Mouse (Mus musculus): ENCODE results near the gene Tmem186. TPM values are rescaled to one million over a fixed set of nuclear protein-coding genes. Genes with fewer than 3 reads are reported as not detected.

The Tmem186 gene
- polyA plus RNA-seq, 1 experiment from 2014 or later, result 8.9 TPM

DNA sequence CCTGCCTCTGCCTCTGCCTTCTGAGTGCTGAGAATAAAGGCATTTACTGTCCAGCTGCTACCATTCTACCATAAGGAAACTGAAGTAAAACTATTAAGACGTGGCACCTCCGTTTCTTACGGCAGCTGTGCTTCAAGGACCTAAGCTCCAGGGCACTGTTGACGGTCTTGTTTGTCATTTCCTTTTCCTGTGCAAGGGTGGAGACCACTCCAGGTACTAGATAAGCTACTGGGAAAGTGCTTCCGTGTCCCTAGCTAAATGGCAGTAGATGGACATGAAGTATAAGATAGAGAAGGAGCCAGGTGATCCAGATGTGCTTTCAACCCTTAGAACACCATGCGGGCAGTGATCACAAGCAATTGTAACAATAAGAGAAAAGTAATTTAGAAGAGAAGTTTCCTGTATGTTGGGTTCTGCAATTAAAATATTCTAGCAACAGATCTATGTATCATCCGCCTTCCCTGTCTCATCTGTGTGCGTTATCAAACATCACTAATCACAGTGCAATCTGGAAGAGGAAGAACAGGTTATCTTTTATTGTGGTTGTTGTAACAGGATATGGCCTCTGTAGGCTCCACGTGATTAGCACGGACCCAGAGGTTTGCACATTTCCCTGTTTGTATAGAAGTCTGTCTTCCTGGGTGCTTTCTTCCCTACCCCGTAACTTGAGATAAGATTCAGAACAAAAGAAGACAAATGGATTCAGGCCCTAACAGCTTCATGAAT lies 2.1 kb upstream of the Tmem186 start:
- no peaks in the 10 kb centered on the region for H3K27me3 ChIP-seq (ENCODE audit: control insufficient read depth, insufficient read depth, low read depth, low read length)
- ATAC-seq (ENCODE audit: low read depth), result no peak
- peak overlapping the region; percentile 1; the same call in 1 of the 2 replicates for H3K4me2 ChIP-seq (ENCODE audit: low read depth, low read length)
- peaks cover 34% of the 10 kb centered on the region for H3K4me1 ChIP-seq (ENCODE audit: control insufficient read depth, low read depth, low read length)
- H3K27ac ChIP-seq (ENCODE audit: low read length), result no peak overlapping the region; the same call in 1 of the 2 replicates
- 39% methylated on average over 11 of the region's 11 CpGs for WGBS (ENCODE audit: insufficient replicate concordance)
- H3K9me3 ChIP-seq (replicated peaks; ENCODE audit: control insufficient read depth, low read length), result no peaks in the 10 kb centered on the region
- no peak overlapping the region for H3K9ac ChIP-seq (ENCODE audit: low read depth, low read length)
- H3K4me3 ChIP-seq (ENCODE audit: low read depth, low read length), result 0 out of 2 replicates have a peak overlapping the region, but pooled peaks have one; percentile 1
- H3K36me3 ChIP-seq (ENCODE audit: control insufficient read depth, insufficient read depth), result peaks cover 12% of the 10 kb centered on the region

DNA sequence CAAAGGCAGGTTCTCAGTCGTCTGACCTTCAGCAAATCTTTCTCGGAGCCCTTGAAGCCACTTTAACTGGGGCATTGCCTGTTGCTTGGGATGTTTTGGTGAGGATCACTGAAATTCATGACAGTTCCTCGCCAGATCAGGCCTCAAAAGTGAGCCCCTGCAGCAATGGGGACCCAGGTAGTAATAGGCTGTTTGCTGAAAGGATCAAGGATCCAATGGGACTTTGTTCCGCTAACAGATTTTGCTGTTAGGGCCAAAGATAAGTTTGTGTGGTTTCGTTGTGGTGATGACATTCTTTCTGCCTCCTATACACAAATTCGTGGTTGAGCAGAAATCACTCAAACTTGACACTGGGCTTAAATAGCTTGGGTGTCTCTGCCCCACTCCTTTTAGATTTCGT lies 619 bp upstream of the Tmem186 start:
- H3K27me3 ChIP-seq (ENCODE audit: control insufficient read depth, insufficient read depth, low read depth, low read length), result no peaks in the 10 kb centered on the region
- no peak for ATAC-seq (ENCODE audit: low read depth)
- H3K9me3 ChIP-seq (replicated peaks; ENCODE audit: control insufficient read depth, low read length), result no peaks in the 10 kb centered on the region
- peak overlapping the region; percentile 95 for H3K9ac ChIP-seq (ENCODE audit: low read depth, low read length)
- WGBS (ENCODE audit: insufficient replicate concordance), result 13% methylated on average over 7 of the region's 7 CpGs
- peak overlapping the region; percentile 95 for H3K27ac ChIP-seq (ENCODE audit: low read length)
- H3K4me1 ChIP-seq (ENCODE audit: control insufficient read depth, low read depth, low read length), result peaks cover 34% of the 10 kb centered on the region
- peak overlapping the region; percentile 81 for H3K4me3 ChIP-seq (ENCODE audit: low read depth, low read length)
- H3K4me2 ChIP-seq (ENCODE audit: low read depth, low read length), result peak overlapping the region; percentile 79
- H3K36me3 ChIP-seq (ENCODE audit: control insufficient read depth, insufficient read depth), result peaks cover 11% of the 10 kb centered on the region

DNA sequence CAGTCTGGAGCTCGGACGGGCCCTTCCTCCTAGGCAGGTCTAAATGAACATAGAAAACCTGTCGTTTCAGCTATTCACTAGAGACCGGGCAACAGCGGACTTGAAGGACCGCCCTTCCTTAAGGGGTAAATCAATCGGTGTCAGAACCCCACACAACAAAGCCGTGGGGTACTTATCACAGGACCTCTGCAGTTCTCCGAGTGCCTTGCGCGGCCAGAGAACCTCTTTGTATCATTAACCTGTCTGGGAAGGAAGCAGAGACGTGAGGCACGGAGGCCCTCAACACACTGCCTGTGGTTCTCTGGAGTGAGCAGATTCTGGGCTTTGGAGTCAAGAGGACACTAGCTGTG lies 670 bp downstream of the Tmem186 start:
- Histone ChIP-seq H3K27ac (ENCODE audit: low read length) (peak overlapping the region; percentile 95), H3K4me3 (ENCODE audit: low read depth, low read length) (peak overlapping the region; percentile 81), H3K27me3 (ENCODE audit: control insufficient read depth, insufficient read depth, low read depth, low read length) (no peaks in the 10 kb centered on the region), H3K9me3 (replicated peaks; ENCODE audit: control insufficient read depth, low read length) (no peaks in the 10 kb centered on the region), H3K9ac (ENCODE audit: low read depth, low read length) (peak overlapping the region; percentile 95), H3K36me3 (ENCODE audit: control insufficient read depth, insufficient read depth) (peaks cover 8% of the 10 kb centered on the region), H3K4me1 (ENCODE audit: control insufficient read depth, low read depth, low read length) (peaks cover 34% of the 10 kb centered on the region), H3K4me2 (ENCODE audit: low read depth, low read length) (peak overlapping the region; percentile 79)
- WGBS (ENCODE audit: insufficient replicate concordance), result 0% methylated on average over 13 of the region's 13 CpGs
- peak; percentile 8 for ATAC-seq (ENCODE audit: low read depth)

DNA sequence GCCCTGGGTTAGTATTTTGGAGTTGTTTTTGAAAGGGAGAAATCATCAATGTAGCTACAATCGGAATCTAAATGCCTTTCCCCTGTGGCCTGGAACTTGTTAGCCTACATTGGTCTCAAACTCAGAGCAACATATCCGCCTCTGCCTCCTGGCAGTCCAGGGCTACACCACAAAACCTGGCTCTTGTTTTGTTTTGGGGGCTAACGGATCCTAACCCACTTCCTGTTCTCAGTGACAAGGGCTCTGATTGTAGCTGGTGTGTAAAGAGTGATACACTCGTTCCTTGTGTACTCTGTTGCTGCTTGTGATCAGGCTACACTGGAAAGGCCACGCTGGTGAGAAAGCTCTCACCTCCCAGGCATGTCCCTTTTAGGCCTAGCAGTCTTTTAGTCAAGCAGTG lies 6.1 kb downstream of the Tmem186 start:
- no peak for ATAC-seq (ENCODE audit: low read depth)
- Histone ChIP-seq H3K9me3 (replicated peaks; ENCODE audit: control insufficient read depth, low read length) (no peaks in the 10 kb centered on the region), H3K4me2 (ENCODE audit: low read depth, low read length) (no peak overlapping the region), H3K27ac (ENCODE audit: low read length) (no peak overlapping the region), H3K4me3 (ENCODE audit: low read depth, low read length) (no peak overlapping the region), H3K36me3 (ENCODE audit: control insufficient read depth, insufficient read depth) (peaks cover 8% of the 10 kb centered on the region), H3K27me3 (ENCODE audit: control insufficient read depth, insufficient read depth, low read depth, low read length) (no peaks in the 10 kb centered on the region), H3K9ac (ENCODE audit: low read depth, low read length) (no peak overlapping the region), H3K4me1 (ENCODE audit: control insufficient read depth, low read depth, low read length) (peaks cover 8% of the 10 kb centered on the region)
- WGBS (ENCODE audit: insufficient replicate concordance), result 48% methylated on average over 5 of the region's 5 CpGs

DNA sequence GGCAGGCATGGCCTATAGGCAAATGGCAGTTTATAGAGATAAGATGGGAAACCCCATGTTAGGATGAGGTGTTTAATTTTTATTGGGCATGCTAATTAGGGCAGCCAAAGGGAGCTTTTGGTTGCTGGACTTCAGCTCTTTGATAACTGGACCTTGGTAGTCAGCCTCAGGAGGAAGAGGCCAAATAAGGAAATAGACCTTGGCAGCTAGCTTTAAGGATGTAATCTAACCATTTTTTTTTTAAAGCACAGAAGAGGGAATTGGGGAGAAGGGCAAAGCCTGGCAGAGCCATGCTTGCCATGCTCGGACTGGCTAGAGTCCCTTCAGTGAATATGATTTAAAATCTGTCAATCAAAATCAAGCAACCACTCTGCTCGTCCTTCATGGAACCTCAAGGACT lies 7.1 kb downstream of the Tmem186 start:
- no peak for ATAC-seq (ENCODE audit: low read depth)
- H3K9ac ChIP-seq (ENCODE audit: low read depth, low read length), result no peak overlapping the region
- H3K4me2 ChIP-seq (ENCODE audit: low read depth, low read length), result no peak overlapping the region
- H3K4me3 ChIP-seq (ENCODE audit: low read depth, low read length), result no peak overlapping the region
- peaks cover 5% of the 10 kb centered on the region for H3K36me3 ChIP-seq (ENCODE audit: control insufficient read depth, insufficient read depth)
- H3K27ac ChIP-seq (ENCODE audit: low read length), result no peak overlapping the region
- peaks cover 2% of the 10 kb centered on the region; the same call in 1 of the 2 replicates for H3K4me1 ChIP-seq (ENCODE audit: control insufficient read depth, low read depth, low read length)
- no peaks in the 10 kb centered on the region for H3K27me3 ChIP-seq (ENCODE audit: control insufficient read depth, insufficient read depth, low read depth, low read length)
- WGBS (ENCODE audit: insufficient replicate concordance), result 58% methylated on average over 2 of the region's 2 CpGs
- H3K9me3 ChIP-seq (replicated peaks; ENCODE audit: control insufficient read depth, low read length), result no peaks in the 10 kb centered on the region

DNA sequence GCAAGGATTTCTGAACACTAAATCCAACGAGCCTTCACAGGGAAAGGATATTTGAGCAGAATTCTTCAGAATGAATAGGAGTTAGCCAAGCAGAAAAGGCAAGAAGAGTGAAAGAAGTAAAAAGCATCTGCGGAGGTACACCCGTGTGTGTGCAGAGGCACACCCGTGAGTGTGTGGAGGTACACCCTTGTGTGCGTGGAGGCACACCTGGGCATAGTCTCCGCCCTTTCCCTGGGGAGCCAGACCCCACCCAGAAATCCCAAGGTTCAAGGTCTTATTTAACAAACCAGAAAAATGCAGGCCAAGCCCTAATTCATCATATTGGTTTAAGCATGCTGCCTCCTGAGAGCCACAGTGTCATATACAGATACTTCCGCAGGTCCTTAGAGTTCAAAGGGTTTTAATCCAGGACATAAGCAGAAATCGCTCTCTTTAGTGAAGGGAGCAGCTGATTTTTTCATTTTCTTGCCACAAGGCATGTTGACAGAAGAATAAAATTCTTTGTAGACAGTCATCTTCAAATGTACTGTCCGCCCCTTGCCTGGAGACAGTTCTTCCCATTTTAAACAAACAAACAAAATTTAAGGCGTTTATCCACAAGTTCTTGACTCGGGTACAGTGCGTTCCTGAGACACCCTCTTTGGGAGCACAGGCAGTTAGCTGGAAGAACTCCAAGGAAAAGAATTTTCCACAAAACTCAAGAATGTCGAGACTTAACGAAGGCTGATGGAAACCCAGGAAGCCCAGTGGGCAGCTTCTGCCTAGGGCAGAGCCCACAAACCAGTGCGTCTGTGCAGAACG lies 17.0 kb downstream of the Tmem186 start:
- H3K4me3 ChIP-seq (ENCODE audit: low read depth, low read length), result no peak overlapping the region
- WGBS (ENCODE audit: insufficient replicate concordance), result 70% methylated on average over 16 of the region's 16 CpGs
- H3K4me2 ChIP-seq (ENCODE audit: low read depth, low read length), result no peak overlapping the region
- no peak for ATAC-seq (ENCODE audit: low read depth)
- no peaks in the 10 kb centered on the region for H3K27me3 ChIP-seq (ENCODE audit: control insufficient read depth, insufficient read depth, low read depth, low read length)
- no peaks in the 10 kb centered on the region for H3K9me3 ChIP-seq (replicated peaks; ENCODE audit: control insufficient read depth, low read length)
- no peaks in the 10 kb centered on the region; the same call in 1 of the 2 replicates for H3K4me1 ChIP-seq (ENCODE audit: control insufficient read depth, low read depth, low read length)
- no peak overlapping the region for H3K9ac ChIP-seq (ENCODE audit: low read depth, low read length)
- H3K27ac ChIP-seq (ENCODE audit: low read length), result no peak overlapping the region
- no peaks in the 10 kb centered on the region for H3K36me3 ChIP-seq (ENCODE audit: control insufficient read depth, insufficient read depth)

DNA sequence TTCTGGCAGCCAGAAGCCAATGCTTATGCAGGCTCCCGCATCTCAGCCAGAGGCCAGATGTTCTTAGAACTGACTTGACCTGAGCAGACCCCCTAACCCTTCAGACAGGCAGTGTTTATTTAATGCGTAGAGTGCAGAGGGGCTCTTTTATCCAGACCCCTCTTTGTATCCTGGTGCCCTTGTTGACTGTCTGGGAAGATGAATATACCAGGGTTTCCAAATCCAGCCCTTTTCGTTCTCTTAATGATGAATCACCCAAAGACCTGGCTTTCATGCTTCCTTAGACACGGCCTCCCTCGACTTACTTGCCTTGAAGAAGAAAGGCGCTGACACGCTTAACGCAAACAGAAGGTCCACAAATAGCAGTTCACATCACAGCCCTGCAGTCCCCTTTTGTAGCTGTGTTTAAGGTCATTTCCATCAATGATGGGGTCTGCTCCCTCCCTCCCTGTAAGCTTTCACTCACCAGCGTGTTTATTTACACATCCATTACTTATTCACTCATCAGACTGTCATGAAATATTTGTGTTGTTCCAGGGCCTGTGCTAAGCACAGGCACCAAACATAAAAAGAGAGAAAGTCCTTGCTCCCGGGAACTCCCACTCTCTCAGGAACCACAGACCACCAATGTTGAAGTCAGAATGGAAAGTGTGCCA lies 17.7 kb downstream of the Tmem186 start:
- H3K9ac ChIP-seq (ENCODE audit: low read depth, low read length), result no peak overlapping the region
- no peaks in the 10 kb centered on the region for H3K27me3 ChIP-seq (ENCODE audit: control insufficient read depth, insufficient read depth, low read depth, low read length)
- no peaks in the 10 kb centered on the region; the same call in 1 of the 2 replicates for H3K4me1 ChIP-seq (ENCODE audit: control insufficient read depth, low read depth, low read length)
- ATAC-seq (ENCODE audit: low read depth), result peak; percentile 50; the same call in 1 of the 2 replicates
- H3K9me3 ChIP-seq (replicated peaks; ENCODE audit: control insufficient read depth, low read length), result no peaks in the 10 kb centered on the region
- H3K36me3 ChIP-seq (ENCODE audit: control insufficient read depth, insufficient read depth), result no peaks in the 10 kb centered on the region
- H3K4me3 ChIP-seq (ENCODE audit: low read depth, low read length), result no peak overlapping the region
- WGBS (ENCODE audit: insufficient replicate concordance), result 58% methylated on average over 10 of the region's 10 CpGs
- H3K27ac ChIP-seq (ENCODE audit: low read length), result 0 out of 2 replicates have a peak overlapping the region, but pooled peaks have one; percentile 22
- H3K4me2 ChIP-seq (ENCODE audit: low read depth, low read length), result no peak overlapping the region

DNA sequence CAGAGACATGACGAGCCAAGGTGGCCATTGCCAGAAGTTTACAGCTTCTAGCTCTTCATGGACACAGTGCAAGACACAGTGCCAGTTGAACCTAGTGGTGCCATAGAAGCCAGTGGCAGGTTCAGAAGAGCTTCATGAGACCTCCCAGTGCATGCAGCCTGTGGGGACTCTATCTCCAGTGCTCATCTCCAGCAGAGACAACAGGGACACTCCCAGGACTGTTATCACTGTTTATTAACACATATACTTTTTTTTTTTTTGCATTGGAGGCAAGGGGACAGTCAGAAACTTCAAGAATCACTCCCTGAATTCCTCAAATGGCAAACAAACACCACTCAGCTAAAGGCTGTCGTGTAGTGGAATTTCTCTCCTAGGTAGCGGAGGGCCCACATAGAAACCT lies 24.1 kb downstream of the Tmem186 start:
- peak overlapping the region; percentile 53 for H3K9ac ChIP-seq (ENCODE audit: low read depth, low read length)
- H3K4me1 ChIP-seq (ENCODE audit: control insufficient read depth, low read depth, low read length), result peaks cover 29% of the 10 kb centered on the region

More for the DNA sequence above, 24.1 kb downstream of the Tmem186 start:
- WGBS (ENCODE audit: insufficient replicate concordance), result 62% methylated on average over 3 of the region's 3 CpGs
- Histone ChIP-seq H3K36me3 (ENCODE audit: control insufficient read depth, insufficient read depth) (no peaks in the 10 kb centered on the region), H3K9me3 (replicated peaks; ENCODE audit: control insufficient read depth, low read length) (no peaks in the 10 kb centered on the region), H3K4me2 (ENCODE audit: low read depth, low read length) (peak overlapping the region; percentile 60), H3K4me3 (ENCODE audit: low read depth, low read length) (peak overlapping the region; percentile 26), H3K27ac (ENCODE audit: low read length) (peak overlapping the region; percentile 93), H3K27me3 (ENCODE audit: control insufficient read depth, insufficient read depth, low read depth, low read length) (no peaks in the 10 kb centered on the region)
- ATAC-seq (ENCODE audit: low read depth), result peak; percentile 36
